Mouse (Mus musculus) lung, adult 2 months (tissue): ENCODE results near the gene Sp100.

Experiments used
- CTCF ChIP-seq: fragments of 200-500 bp; IDR thresholded peaks from 2 replicates; pipeline ENCODE4 v1.5.1; 2011; ENCODE audit warnings: mild to moderate bottlenecking, low read length, control low read depth; ENCODE audit not compliant: insufficient read depth
- POLR2A ChIP-seq: fragments of 200-500 bp; IDR thresholded peaks from 2 replicates; pipeline ENCODE4 v1.6.1; 2011; ENCODE audit warnings: low read depth, mild to moderate bottlenecking, control low read depth, low read length, borderline replicate concordance; ENCODE audit errors: extremely low read depth

DNA sequence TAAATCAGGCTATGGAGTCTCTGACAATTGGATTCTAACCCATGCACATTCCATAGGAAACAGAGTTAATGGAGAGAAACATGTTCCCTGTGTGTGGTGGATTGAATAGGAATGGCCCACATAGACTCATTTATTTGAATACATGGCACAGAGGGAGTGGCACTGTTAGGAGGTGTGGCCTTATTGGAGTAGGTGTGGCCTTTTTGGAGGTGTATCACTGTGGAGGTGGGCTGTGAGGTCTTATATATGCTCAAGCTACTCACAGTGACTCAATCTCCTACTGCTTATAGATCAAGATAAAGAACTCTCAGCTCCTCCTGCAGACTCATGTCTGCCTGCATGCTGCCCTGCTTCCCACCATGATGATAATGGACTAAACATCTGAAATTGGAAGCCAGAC is 64.7 kb downstream of the Sp100 start:
- no peak for TF ChIP-seq POLR2A
- TF ChIP-seq CTCF, result no peak
